Mouse (Mus musculus) kidney, adult 8-10 months (tissue): Measurements from ENCODE around the gene Serpina3k.
"Not testable (repeated sequence)": the region's sequence is repeated elsewhere in the genome, so short reads cannot be mapped to it uniquely, and the experiment has no call there.

ENCODE experiments used
- DNase-seq, 2 experiments: peaks; one replicate each; pipeline ENCODE4 v3.0.0; 2022

The Serpina3k gene

DNA sequence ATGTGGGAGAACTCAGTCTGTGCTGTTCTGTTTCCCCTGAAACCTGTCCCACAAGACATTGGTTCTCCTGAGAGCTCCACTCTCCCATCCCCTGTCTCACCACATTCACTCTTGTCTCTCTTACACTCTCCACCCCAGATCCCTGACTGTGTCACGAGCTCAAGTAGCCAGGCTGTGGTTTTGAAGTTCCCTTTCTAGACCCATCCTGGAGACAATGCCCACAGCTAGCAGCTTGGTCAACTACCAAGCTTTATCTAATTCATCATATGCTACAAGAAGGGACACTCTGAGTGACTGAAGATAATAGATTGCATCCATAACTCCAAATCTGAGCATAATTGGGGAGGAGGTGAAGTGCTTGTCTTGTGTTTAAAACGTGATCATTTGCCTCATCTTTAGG is 52.8 kb downstream of the Serpina3k start:
- DNase-seq: not testable (repeated sequence)
